Mouse (Mus musculus) MEL (cell line): Measurements from ENCODE around the gene Fgfr2. TPM values are rescaled to one million over a fixed set of nuclear protein-coding genes. Genes with fewer than 3 reads are reported as not detected.

Source experiments
- DNase-seq: peaks from one replicate; pipeline ENCODE4 v3.0.0; 2011; ENCODE audit warnings: low read depth, low spot score
- H3K27ac ChIP-seq: 2 replicates; pipeline ENCODE4 v1.5.1; 2012; ENCODE audit warnings: low read depth, mild to moderate bottlenecking, control low read depth, low read length, moderate library complexity; ENCODE audit not compliant: control insufficient read depth
- H3K27me3 ChIP-seq, 2 experiments: fragments of 150-350 bp in 1 of 2; sonication (generic) in 1 of 2; 2 replicates each; pipeline ENCODE4 v1.6.1; 2012; ENCODE audit warnings: low read length in 2 of 2, mild to moderate bottlenecking in 2 of 2, improper control_type of control experiment in 1 of 2, moderate library complexity in 1 of 2; ENCODE audit not compliant: insufficient read depth in 2 of 2, control insufficient read depth in 1 of 2
- H3K36me3 ChIP-seq, 2 experiments: 2 replicates each; pipeline ENCODE4 v1.6.1; 2012 to 2014; ENCODE audit warnings: low read length in 2 of 2, improper control_type of control experiment in 1 of 2, inconsistent platforms in 1 of 2, mild to moderate bottlenecking in 1 of 2; ENCODE audit not compliant: insufficient read depth in 2 of 2, control insufficient read depth in 1 of 2
- H3K4me1 ChIP-seq, 2 experiments: fragments of 150-350 bp in 1 of 2; sonication (generic) in 1 of 2; 2 replicates each; pipeline ENCODE4 v1.6.1; 2012; ENCODE audit warnings: low read length in 2 of 2, improper control_type of control experiment in 1 of 2, mild to moderate bottlenecking in 1 of 2; ENCODE audit not compliant: insufficient read depth in 2 of 2, control insufficient read depth in 1 of 2
- H3K4me3 ChIP-seq, 2 experiments: fragments of 150-350 bp in 1 of 2; sonication (generic) in 1 of 2; 2 replicates each; pipeline ENCODE4 v1.5.1; 2012; ENCODE audit warnings: low read depth in 2 of 2, low read length in 2 of 2, mild to moderate bottlenecking in 2 of 2, moderate library complexity in 2 of 2, control low read depth in 1 of 2, improper control_type of control experiment in 1 of 2; ENCODE audit not compliant: control insufficient read depth in 1 of 2, insufficient read depth in 1 of 2
- H3K79me2 ChIP-seq: 2 replicates; pipeline ENCODE4 v1.6.1; 2012; ENCODE audit warnings: mild to moderate bottlenecking, low read length, moderate library complexity; ENCODE audit not compliant: control insufficient read depth, poor library complexity, insufficient read depth
- H3K9ac ChIP-seq: 2 replicates; pipeline ENCODE4 v1.6.1; 2012; ENCODE audit warnings: low read depth, mild to moderate bottlenecking, control low read depth, low read length, moderate library complexity; ENCODE audit not compliant: control insufficient read depth, poor library complexity, severe bottlenecking
- H3K9me3 ChIP-seq: fragments of 150-350 bp; sonication (generic); replicated peaks from 2 replicates; pipeline ENCODE4 v1.6.1; 2012; ENCODE audit warnings: mild to moderate bottlenecking, low read length, improper control_type of control experiment, moderate library complexity; ENCODE audit not compliant: insufficient read depth
- BHLHE40 ChIP-seq: IDR thresholded peaks from 2 replicates; pipeline ENCODE4 v1.6.1; 2012; ENCODE audit warnings: low read depth, mild to moderate bottlenecking, inconsistent platforms, low read length, improper control_type of control experiment, borderline replicate concordance
- CHD2 ChIP-seq: IDR thresholded peaks from 2 replicates; pipeline ENCODE4 v1.6.1; 2011; ENCODE audit warnings: low read length, improper control_type of control experiment
- CTCF ChIP-seq, 3 experiments: IDR thresholded peaks in 2 of 3; conservative IDR thresholded peaks in 1 of 3; 2 replicates each; pipeline ENCODE4 v1.5.1; 2011 to 2012; ENCODE audit warnings: low read length in 3 of 3, low read depth in 2 of 3, mild to moderate bottlenecking in 2 of 3, improper control_type of control experiment in 1 of 3, inconsistent platforms in 1 of 3, mixed read lengths in 1 of 3, moderate library complexity in 1 of 3; ENCODE audit not compliant: control insufficient read depth in 1 of 3, insufficient read depth in 1 of 3, poor library complexity in 1 of 3, severe bottlenecking in 1 of 3
- ELF1 ChIP-seq: IDR thresholded peaks from 2 replicates; pipeline ENCODE4 v1.6.1; 2014; ENCODE audit warnings: low read depth, mild to moderate bottlenecking, inconsistent platforms, low read length, improper control_type of control experiment, moderate library complexity
- EP300 ChIP-seq, 2 experiments: IDR thresholded peaks; 2 replicates each; pipeline ENCODE4 v1.6.1; 2011; ENCODE audit warnings: improper control_type of control experiment in 2 of 2, low read length in 2 of 2, low read depth in 1 of 2, mild to moderate bottlenecking in 1 of 2
- ETS1 ChIP-seq: IDR thresholded peaks from 2 replicates; pipeline ENCODE4 v1.6.1; 2012; ENCODE audit warnings: low read depth, mild to moderate bottlenecking, inconsistent platforms, low read length, improper control_type of control experiment, moderate library complexity
- GABPA ChIP-seq: IDR thresholded peaks from 2 replicates; pipeline ENCODE4 v1.6.1; 2012; ENCODE audit warnings: low read depth, mild to moderate bottlenecking, inconsistent platforms, low read length, improper control_type of control experiment, moderate library complexity
- HCFC1 ChIP-seq: IDR thresholded peaks from 2 replicates; pipeline ENCODE4 v1.6.1; 2012; ENCODE audit warnings: low read depth, mild to moderate bottlenecking, inconsistent platforms, low read length, improper control_type of control experiment, moderate library complexity
- JUND ChIP-seq: IDR thresholded peaks from 2 replicates; pipeline ENCODE4 v1.6.1; 2011; ENCODE audit warnings: low read depth, mild to moderate bottlenecking, improper control_type of control experiment, low read length
- KAT2A ChIP-seq: conservative IDR thresholded peaks from 2 replicates; pipeline ENCODE4 v1.6.1; 2012; ENCODE audit warnings: low read depth, low read length, improper control_type of control experiment, inconsistent platforms
- MAFK ChIP-seq: IDR thresholded peaks from 2 replicates; pipeline ENCODE4 v1.6.1; 2011; ENCODE audit warnings: low read depth, mild to moderate bottlenecking, low read length, improper control_type of control experiment, borderline replicate concordance
- MAZ ChIP-seq: IDR thresholded peaks from 2 replicates; pipeline ENCODE4 v1.6.1; 2012; ENCODE audit warnings: low read depth, mild to moderate bottlenecking, inconsistent platforms, low read length, improper control_type of control experiment
- MEF2A ChIP-seq: IDR thresholded peaks from 2 replicates; pipeline ENCODE4 v1.6.1; 2014; ENCODE audit warnings: low read depth, mild to moderate bottlenecking, inconsistent platforms, low read length, improper control_type of control experiment; ENCODE audit not compliant: poor library complexity, insufficient replicate concordance, severe bottlenecking; ENCODE audit errors: extremely low read depth
- MYC ChIP-seq: IDR thresholded peaks from 2 replicates; pipeline ENCODE4 v1.6.1; 2011; ENCODE audit warnings: low read depth, mild to moderate bottlenecking, low read length, improper control_type of control experiment, moderate library complexity
- NELFE ChIP-seq: IDR thresholded peaks from 2 replicates; pipeline ENCODE4 v1.6.1; 2011; ENCODE audit warnings: low read depth, low read length, improper control_type of control experiment
- POLR2A ChIP-seq, 2 experiments: IDR thresholded peaks; 2 replicates each; pipeline ENCODE4 v1.6.1; 2011 to 2012; ENCODE audit warnings: low read length in 2 of 2, mild to moderate bottlenecking in 2 of 2, control low read depth in 1 of 2, improper control_type of control experiment in 1 of 2, low read depth in 1 of 2, moderate library complexity in 1 of 2; ENCODE audit not compliant: control insufficient read depth in 1 of 2, insufficient read depth in 1 of 2, poor library complexity in 1 of 2
- POLR2AphosphoS2 ChIP-seq: IDR thresholded peaks from 2 replicates; pipeline ENCODE4 v1.6.1; 2011; ENCODE audit warnings: low read length, improper control_type of control experiment
- RAD21 ChIP-seq: IDR thresholded peaks from 2 replicates; pipeline ENCODE4 v1.6.1; 2011; ENCODE audit warnings: mild to moderate bottlenecking, low read depth, low read length, improper control_type of control experiment
- SMC3 ChIP-seq: IDR thresholded peaks from 2 replicates; pipeline ENCODE4 v1.6.1; 2011; ENCODE audit warnings: low read depth, low read length, improper control_type of control experiment
- TAL1 ChIP-seq: IDR thresholded peaks from 2 replicates; pipeline ENCODE4 v1.6.1; 2012; ENCODE audit warnings: mild to moderate bottlenecking, inconsistent platforms, low read length, moderate library complexity, mixed read lengths
- TCF12 ChIP-seq: IDR thresholded peaks from 2 replicates; pipeline ENCODE4 v1.6.1; 2014; ENCODE audit warnings: low read depth, mild to moderate bottlenecking, inconsistent platforms, low read length, improper control_type of control experiment, moderate library complexity
- UBTF ChIP-seq: IDR thresholded peaks from 2 replicates; pipeline ENCODE4 v1.6.1; 2012; ENCODE audit warnings: low read depth, mild to moderate bottlenecking, inconsistent platforms, low read length, improper control_type of control experiment, moderate library complexity, borderline replicate concordance; ENCODE audit not compliant: insufficient read depth
- USF1 ChIP-seq: IDR thresholded peaks from 2 replicates; pipeline ENCODE4 v1.6.1; 2014; ENCODE audit warnings: low read depth, mild to moderate bottlenecking, inconsistent platforms, low read length, improper control_type of control experiment, moderate library complexity
- USF2 ChIP-seq, 2 experiments: IDR thresholded peaks; 2 replicates each; pipeline ENCODE4 v1.6.1; 2011 to 2012; ENCODE audit warnings: improper control_type of control experiment in 2 of 2, low read length in 2 of 2, borderline replicate concordance in 1 of 2, inconsistent platforms in 1 of 2, low read depth in 1 of 2, mild to moderate bottlenecking in 1 of 2; ENCODE audit not compliant: insufficient read depth in 1 of 2
- ZC3H11A ChIP-seq: IDR thresholded peaks from 2 replicates; pipeline ENCODE4 v1.6.1; 2012; ENCODE audit warnings: low read depth, mild to moderate bottlenecking, inconsistent platforms, low read length, improper control_type of control experiment
- ZKSCAN1 ChIP-seq: IDR thresholded peaks from 2 replicates; pipeline ENCODE4 v1.6.1; 2012; ENCODE audit warnings: low read depth, mild to moderate bottlenecking, inconsistent platforms, low read length, improper control_type of control experiment, moderate library complexity
- ZNF384 ChIP-seq: IDR thresholded peaks from 2 replicates; pipeline ENCODE4 v1.6.1; 2012; ENCODE audit warnings: low read depth, mild to moderate bottlenecking, inconsistent platforms, low read length, improper control_type of control experiment
- polyA plus RNA-seq, 2 experiments: library from polyadenylated mRNA; stranded (reverse) in 1 of 2; unstranded in 1 of 2; fragments of >175 nt in 1 of 2; fragments of >200 nt in 1 of 2; gene quantifications; 2 replicates each; pipeline versions ENCODE4 v1.2.1 to v1.2.4; 2012; ENCODE audit warnings: low replicate concordance in 2 of 2, low read depth in 1 of 2; ENCODE audit not compliant: insufficient read length in 2 of 2, insufficient read depth in 1 of 2, missing spikeins in 1 of 2
- total RNA-seq: library from RNA; depleted of rRNA; stranded (reverse); fragments of 300-350 nt; gene quantifications from 2 replicates; pipeline ENCODE4 v1.2.3, GENCODE M21; 2012

Gene Fgfr2
- total and polyA plus RNA-seq, 3 experiments, result not detected

DNA sequence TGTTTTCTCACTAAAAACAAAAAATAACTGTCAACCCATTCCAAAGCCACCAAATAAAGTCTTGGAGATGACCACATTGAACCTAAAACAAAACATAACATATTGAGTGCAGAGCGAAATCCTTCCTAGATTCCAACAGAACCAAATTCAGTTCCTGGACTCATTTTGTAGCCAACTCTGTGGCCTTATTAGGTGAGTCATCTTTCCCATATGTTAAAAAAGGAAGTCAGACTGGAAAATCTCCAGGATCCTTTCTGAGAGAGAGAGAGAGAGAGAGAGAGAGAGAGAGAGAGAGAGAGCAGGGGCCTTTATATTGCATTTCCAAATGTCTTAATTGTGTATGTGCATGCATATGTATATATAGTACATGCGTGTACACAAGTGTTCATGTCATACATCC is 678.9 kb downstream of the Fgfr2 start:
- no peak for DNase-seq
- no peak overlapping the region for H3K9ac ChIP-seq
- no peak overlapping the region for H3K4me3 ChIP-seq
- H3K36me3 ChIP-seq, result peaks cover 0 to 3% of the 10 kb centered on the region in 2 experiments; a peak in 2 of 4 replicates
- H3K79me2 ChIP-seq, result no peaks in the 10 kb centered on the region
- H3K4me1 ChIP-seq, result peaks cover 0 to 5% of the 10 kb centered on the region in 2 experiments; a peak in 1 of 4 replicates
- H3K27me3 ChIP-seq, result no peaks in the 10 kb centered on the region
- no peak overlapping the region for H3K27ac ChIP-seq
- no peaks in the 10 kb centered on the region for H3K9me3 ChIP-seq
- no peak for TF ChIP-seq MYC
- TF ChIP-seq CHD2, result no peak
- no peak for TF ChIP-seq ETS1
- no peak for TF ChIP-seq USF1
- no peak for TF ChIP-seq CTCF (IDR thresholded peaks at IDR 0.05 in 2 of 3, conservative IDR thresholded peaks at IDR 0.05 in 1 of 3; ENCODE audit: control insufficient read depth in 1 of 3, insufficient read depth in 1 of 3, low read depth in 2 of 3, low read length in 3 of 3, poor library complexity in 1 of 3, severe bottlenecking in 1 of 3)
- TF ChIP-seq HCFC1, result no peak
- TF ChIP-seq KAT2A, result no peak
- no peak for TF ChIP-seq RAD21
- TF ChIP-seq MEF2A, result no peak
- no peak for TF ChIP-seq POLR2AphosphoS2
- TF ChIP-seq TCF12, result no peak
- TF ChIP-seq GABPA, result no peak
- TF ChIP-seq ZNF384, result no peak
- TF ChIP-seq USF2 (IDR thresholded peaks at IDR 0.05; ENCODE audit: borderline replicate concordance in 1 of 2, insufficient read depth in 1 of 2, low read depth in 1 of 2, low read length in 2 of 2), result no peak
- no peak for TF ChIP-seq MAZ
- TF ChIP-seq POLR2A (IDR thresholded peaks at IDR 0.05; ENCODE audit: control insufficient read depth in 1 of 2, insufficient read depth in 1 of 2, low read depth in 1 of 2, low read length in 2 of 2, poor library complexity in 1 of 2), result no peak
- no peak for TF ChIP-seq ZKSCAN1
- no peak for TF ChIP-seq TAL1

DNA sequence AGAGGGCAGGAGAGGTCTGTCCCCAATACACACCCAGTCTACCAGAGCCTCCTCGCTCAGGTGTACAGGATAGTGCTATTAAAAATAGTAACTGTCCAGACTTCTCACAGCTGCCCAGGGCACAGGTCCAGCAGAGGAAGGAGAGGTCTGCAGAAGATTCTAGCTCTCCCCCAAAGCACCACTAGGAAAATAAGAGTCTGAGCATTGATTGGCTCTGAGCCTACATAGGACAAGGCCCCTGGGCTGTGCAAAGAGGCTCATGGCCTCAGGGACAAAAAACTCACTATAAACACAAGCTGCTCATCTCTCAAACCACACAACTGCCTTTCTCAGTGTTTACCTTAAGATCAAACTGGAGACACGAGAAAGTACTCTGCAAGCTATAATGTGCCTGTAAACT is 679.4 kb downstream of the Fgfr2 start:
- no peak for DNase-seq
- Histone ChIP-seq H3K4me3 (no peak overlapping the region), H3K27ac (no peak overlapping the region), H3K27me3 (no peaks in the 10 kb centered on the region), H3K9me3 (no peaks in the 10 kb centered on the region), H3K4me1 (peaks cover 0 to 5% of the 10 kb centered on the region in 2 experiments; a peak in 1 of 4 replicates), H3K36me3 (peaks cover 0 to 3% of the 10 kb centered on the region in 2 experiments; a peak in 2 of 4 replicates)
- TF ChIP-seq NELFE (no peak), HCFC1 (no peak), UBTF (no peak), EP300 (IDR thresholded peaks at IDR 0.05; ENCODE audit: low read depth in 1 of 2, low read length in 2 of 2) (no peak), GABPA (no peak), MAFK (no peak), JUND (no peak), BHLHE40 (no peak), ELF1 (no peak), ZC3H11A (no peak), KAT2A (no peak), POLR2AphosphoS2 (no peak), SMC3 (no peak)
- TF ChIP-seq, all 39 proteins: peak for 0
- H3K9ac ChIP-seq, result no peak overlapping the region
- no peaks in the 10 kb centered on the region for H3K79me2 ChIP-seq
